Mouse (Mus musculus) lung, adult 2 months (tissue): Measurements from ENCODE around the gene Gm20388.

Experiments
- CTCF ChIP-seq: fragments of 200-500 bp; IDR thresholded peaks from 2 replicates; pipeline ENCODE4 v1.5.1; 2011; ENCODE audit warnings: mild to moderate bottlenecking, low read length, control low read depth; ENCODE audit not compliant: insufficient read depth
- POLR2A ChIP-seq: fragments of 200-500 bp; IDR thresholded peaks from 2 replicates; pipeline ENCODE4 v1.6.1; 2011; ENCODE audit warnings: low read depth, mild to moderate bottlenecking, control low read depth, low read length, borderline replicate concordance; ENCODE audit errors: extremely low read depth

- TF ChIP-seq POLR2A, result no peak
- no peak for TF ChIP-seq CTCF
These were observed 3340.3 kb downstream of the Gm20388 start for GRCm38 (mm10) chr8:123250940-123251339.
